Mouse (Mus musculus): ENCODE results near the gene Olfr635.
A peak's percentile ranks its signal among the peaks of the same experiment; 100 is the strongest.
"Not testable (repeated sequence)": the region's sequence is repeated elsewhere in the genome, so short reads cannot be mapped to it uniquely, and the experiment has no call there.

Gene Olfr635

GRCm38 (mm10) chr7:103970852-103971251 is at the start of gene Olfr635:
Gene Olfr635, plus strand, starts transcription at chr7:103971152.
- DNase-seq (ENCODE audit: low spot score) = no peak

- no peak for DNase-seq (ENCODE audit: low spot score)
Observed at GRCm38 (mm10) chr7:103928525-103928924, 42.4 kb upstream of the Olfr635 start, which contains the start of gene Olfr631. Gene Olfr631, plus strand, starts transcription at chr7:103928825.

- DNase-seq (ENCODE audit: low spot score) = no peak
Observed at GRCm38 (mm10) chr7:103934264-103934663, 36.7 kb upstream of the Olfr635 start, which contains the start of gene Olfr632. Gene Olfr632, plus strand, starts transcription at chr7:103934347.

GRCm38 (mm10) chr7:103942730-103943129 is 28.2 kb upstream of the Olfr635 start:
- DNase-seq (ENCODE audit: low spot score) = peak; percentile 58

- DNase-seq (ENCODE audit: low spot score) = no peak
Observed at GRCm38 (mm10) chr7:103944137-103944536, 26.8 kb upstream of the Olfr635 start, which contains the start of gene Olfr633. Gene Olfr633, plus strand, starts transcription at chr7:103944437.

GRCm38 (mm10) chr7:103966873-103967272 is 4.1 kb upstream of the Olfr635 start:
- not testable (repeated sequence) for DNase-seq (ENCODE audit: low spot score)

GRCm38 (mm10) chr7:103971782-103972181 is 830 bp downstream of the Olfr635 start:
- DNase-seq (ENCODE audit: low spot score) = no peak

- DNase-seq (ENCODE audit: low spot score) = no peak
Observed at GRCm38 (mm10) chr7:103998446-103998845, 27.5 kb downstream of the Olfr635 start, which contains the start of gene Olfr638. Gene Olfr638, plus strand, starts transcription at chr7:103998746.

- DNase-seq (ENCODE audit: low spot score) = no peak
Observed at GRCm38 (mm10) chr7:103999124-103999523, 28.2 kb downstream of the Olfr635 start.

GRCm38 (mm10) chr7:104017203-104017602 is 46.3 kb downstream of the Olfr635 start, which contains the start of gene Olfr639:
Gene Olfr639, minus strand, starts transcription at chr7:104017303.
- no peak for DNase-seq (ENCODE audit: low spot score)

GRCm38 (mm10) chr7:104018953-104019352 is 48.0 kb downstream of the Olfr635 start:
- DNase-seq (ENCODE audit: low spot score) = no peak

GRCm38 (mm10) chr7:104021651-104022050 is 50.7 kb downstream of the Olfr635 start:
- DNase-seq (ENCODE audit: low spot score) = no peak

- DNase-seq (ENCODE audit: low spot score) = no peak
Observed at GRCm38 (mm10) chr7:104025473-104025872, 54.5 kb downstream of the Olfr635 start, which contains the start of gene Olfr640. Gene Olfr640, minus strand, starts transcription at chr7:104025573.

- DNase-seq (ENCODE audit: low spot score) = no peak
Observed at GRCm38 (mm10) chr7:104026978-104027377, 56.0 kb downstream of the Olfr635 start.

GRCm38 (mm10) chr7:104035145-104035544 is 64.2 kb downstream of the Olfr635 start, which contains the start of gene Olfr641:
Gene Olfr641, plus strand, starts transcription at chr7:104035445.
- no peak for DNase-seq (ENCODE audit: low spot score)
